Mouse (Mus musculus) thymus, postnatal 10 days (tissue): Measurements from ENCODE around the gene Vmn1r38.
"Not testable (repeated sequence)": the region's sequence is repeated elsewhere in the genome, so short reads cannot be mapped to it uniquely, and the experiment has no call there.

Experiments used
- DNase-seq, 2 experiments: peaks; one replicate each; pipeline ENCODE4 v3.0.0; 2021; ENCODE audit warnings: low spot score in 2 of 2

Gene Vmn1r38

GRCm38 (mm10) chr6:66782527-66782926, at the start of gene Vmn1r38:
Gene Vmn1r38 (minus strand): TSS chr6:66782627.
- DNase-seq: not testable (repeated sequence)

- no peak for DNase-seq
Observed at GRCm38 (mm10) chr6:66810509-66810908, 28.1 kb upstream of the Vmn1r38 start, which contains the start of gene Vmn1r39. Gene Vmn1r39 (minus strand): TSS chr6:66810609.

GRCm38 (mm10) chr6:66806311-66806710, 23.9 kb upstream of the Vmn1r38 start:
- DNase-seq: no peak

- no peak for DNase-seq
Observed at GRCm38 (mm10) chr6:66805713-66806112, 23.3 kb upstream of the Vmn1r38 start.

GRCm38 (mm10) chr6:66729082-66729481, 53.3 kb downstream of the Vmn1r38 start, which contains the start of gene Vmn1r37:
Gene Vmn1r37 (plus strand): TSS chr6:66729382.
- not testable (repeated sequence) for DNase-seq
